Mouse (Mus musculus): Measurements from ENCODE around the gene Ccr9. TPM values are rescaled to one million over a fixed set of nuclear protein-coding genes. Genes with fewer than 3 reads are reported as not detected.

Gene Ccr9
- total and polyA plus RNA-seq, 3 experiments: 0.07 to 0.21 TPM; not detected in 1

DNA sequence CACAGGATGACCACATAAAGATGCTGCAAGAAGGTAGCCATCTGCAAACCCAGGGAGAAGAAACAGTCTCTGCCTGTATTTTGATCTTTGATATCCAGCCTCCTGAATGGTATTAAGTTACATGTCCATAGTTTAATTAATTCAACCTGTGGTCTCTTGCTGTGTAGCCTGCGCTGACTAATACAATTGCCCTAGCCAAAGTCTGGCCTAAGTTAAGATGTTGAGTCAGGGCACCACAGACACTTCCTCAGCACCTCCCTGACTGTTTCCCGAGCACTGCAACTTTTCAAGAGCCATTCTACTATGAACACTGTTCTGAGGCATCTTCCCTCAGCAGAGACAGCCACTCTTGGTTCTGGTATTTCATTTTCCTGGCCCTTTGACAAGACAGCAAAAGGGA lies 140.4 kb downstream of the Ccr9 start:
- Histone ChIP-seq H3K27me3 (ENCODE audit: control insufficient read depth, insufficient read depth, low read length) (no peaks in the 10 kb centered on the region), H3K36me3 (ENCODE audit: control insufficient read depth, insufficient read depth, low read length) (peaks cover 47% of the 10 kb centered on the region), H3K4me3 (no peak overlapping the region), H3K4me1 (ENCODE audit: control insufficient read depth, insufficient read depth, low read length) (peaks cover 7% of the 10 kb centered on the region), H3K27ac (no peak overlapping the region), H3K79me2 (replicated peaks; ENCODE audit: control insufficient read depth, insufficient read depth, low read length) (no peaks in the 10 kb centered on the region), H3K9ac (ENCODE audit: low read depth, low read length) (no peak overlapping the region)
- TF ChIP-seq CTCF (IDR thresholded peaks at IDR 0.05) (no peak), EP300 (IDR thresholded peaks at IDR 0.05; ENCODE audit: insufficient read depth, low read depth, low read length) (no peak), POLR2A (IDR thresholded peaks at IDR 0.05; ENCODE audit: insufficient read depth, low read depth, low read length) (no peak)
- intact Hi-C loops (cut with DNase I): no loop called here
- no peak for DNase-seq
- WGBS: 81% methylated on average over 2 of the region's 2 CpGs

DNA sequence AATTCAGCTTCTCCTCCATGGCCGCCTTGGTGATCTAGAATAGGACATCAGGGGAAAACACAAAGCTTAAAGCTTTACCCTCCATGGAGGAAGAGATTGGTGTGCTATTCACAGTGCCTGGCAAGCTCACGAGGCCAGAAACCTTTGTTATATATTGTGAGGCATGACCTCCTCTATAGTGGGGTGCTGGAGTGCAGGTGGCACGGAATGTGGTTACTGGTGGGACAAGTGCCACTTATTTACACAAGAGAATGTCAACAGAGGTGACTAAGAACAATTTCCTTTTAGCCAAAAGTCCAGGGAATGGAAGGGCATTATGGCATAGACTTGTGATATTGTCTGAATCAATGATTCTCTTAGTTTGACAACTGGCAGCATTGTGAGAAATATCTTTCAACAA lies 148.4 kb downstream of the Ccr9 start:
- no peak for DNase-seq
- WGBS: 91% methylated on average over 3 of the region's 3 CpGs
- H3K79me2 ChIP-seq (replicated peaks; ENCODE audit: control insufficient read depth, insufficient read depth, low read length): no peaks in the 10 kb centered on the region
- H3K9ac ChIP-seq (ENCODE audit: low read depth, low read length): no peak overlapping the region
- H3K4me3 ChIP-seq: no peak overlapping the region
- H3K27ac ChIP-seq: no peak overlapping the region
- intact Hi-C loops (cut with DNase I): no loop called here
- peaks cover 3% of the 10 kb centered on the region for H3K36me3 ChIP-seq (ENCODE audit: control insufficient read depth, insufficient read depth, low read length)
- no peaks in the 10 kb centered on the region for H3K4me1 ChIP-seq (ENCODE audit: control insufficient read depth, insufficient read depth, low read length)
- TF ChIP-seq EP300 (IDR thresholded peaks at IDR 0.05; ENCODE audit: insufficient read depth, low read depth, low read length) (no peak), POLR2A (IDR thresholded peaks at IDR 0.05; ENCODE audit: insufficient read depth, low read depth, low read length) (no peak), CTCF (IDR thresholded peaks at IDR 0.05) (no peak)
- no peaks in the 10 kb centered on the region for H3K27me3 ChIP-seq (ENCODE audit: control insufficient read depth, insufficient read depth, low read length)

DNA sequence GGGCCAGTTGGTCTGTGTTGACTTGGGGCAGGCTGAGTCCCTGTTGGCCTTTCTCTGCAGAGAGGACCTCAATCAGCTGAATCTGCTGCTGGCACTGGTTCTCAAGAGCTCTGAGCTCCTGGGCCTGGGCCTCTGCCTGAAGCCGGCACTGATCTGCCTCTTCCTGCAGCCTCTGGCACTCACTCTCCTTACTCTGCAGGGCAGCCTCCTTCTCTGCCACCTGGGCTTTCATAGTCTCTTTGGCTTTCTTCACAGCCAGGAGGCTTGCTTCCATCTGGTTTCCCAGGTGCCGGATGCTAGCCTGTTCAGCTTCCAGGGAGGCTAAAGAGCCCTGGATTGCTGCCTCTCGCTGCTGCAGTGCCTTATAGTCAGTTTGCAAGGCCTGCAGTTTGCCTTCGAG lies 150.7 kb downstream of the Ccr9 start:
- TF ChIP-seq EP300 (IDR thresholded peaks at IDR 0.05; ENCODE audit: insufficient read depth, low read depth, low read length) (no peak), POLR2A (IDR thresholded peaks at IDR 0.05; ENCODE audit: insufficient read depth, low read depth, low read length) (no peak), CTCF (IDR thresholded peaks at IDR 0.05) (no peak)
- H3K79me2 ChIP-seq (replicated peaks; ENCODE audit: control insufficient read depth, insufficient read depth, low read length): no peaks in the 10 kb centered on the region
- H3K9ac ChIP-seq (ENCODE audit: low read depth, low read length): no peak overlapping the region
- no peak overlapping the region for H3K27ac ChIP-seq
- peaks cover 4% of the 10 kb centered on the region; the same call in 1 of the 2 replicates for H3K36me3 ChIP-seq (ENCODE audit: control insufficient read depth, insufficient read depth, low read length)
- no peak overlapping the region for H3K4me3 ChIP-seq
- WGBS: 91% methylated on average over 4 of the region's 4 CpGs
- no peaks in the 10 kb centered on the region for H3K4me1 ChIP-seq (ENCODE audit: control insufficient read depth, insufficient read depth, low read length)
- DNase-seq: no peak
- no peaks in the 10 kb centered on the region for H3K27me3 ChIP-seq (ENCODE audit: control insufficient read depth, insufficient read depth, low read length)
- intact Hi-C loops (cut with DNase I): no loop called here

Other genes with a start within 250 kb of the Ccr9 start
- gene Limd1, start 199.7 kb upstream of the Ccr9 start, total RNA-seq (2021): 10 to 100 TPM; 33.7 to 48.9 TPM
- gene Limd1, start 199.7 kb upstream of the Ccr9 start, polyA plus RNA-seq (2012; rRNA removed): 34.6 and 50.0 TPM in 2 replicates
- gene Sacm1l, start 148.7 kb upstream of the Ccr9 start, total RNA-seq (2021): 10 to 100 TPM; 35.4 to 36.8 TPM
- gene Sacm1l, start 148.7 kb upstream of the Ccr9 start, polyA plus RNA-seq (2012; rRNA removed): 8.3 and 18.9 TPM in 2 replicates
- gene Slc6a20b, start 45.9 kb upstream of the Ccr9 start, total RNA-seq (2021): not detected
- gene Slc6a20b, start 45.9 kb upstream of the Ccr9 start, polyA plus RNA-seq (2012; rRNA removed): 0.02 TPM in 1 of 2 replicates, not detected in the other
- not detected for gene Slc6a20a, start 446 bp downstream of the Ccr9 start, total RNA-seq (2021)
- 0.31 TPM in 1 of 2 replicates, not detected in the other for gene Slc6a20a, start 446 bp downstream of the Ccr9 start, polyA plus RNA-seq (2012; rRNA removed)
- gene Lztfl1, start 39.3 kb downstream of the Ccr9 start, total RNA-seq (2021): 10 to 100 TPM; 38.7 to 39.9 TPM
- 5.6 and 12.5 TPM in 2 replicates for gene Lztfl1, start 39.3 kb downstream of the Ccr9 start, polyA plus RNA-seq (2012; rRNA removed)
- under 1 TPM in 1 of 2 experiments, not detected in 1; 0.16 TPM for gene Cxcr6, start 128.0 kb downstream of the Ccr9 start, total RNA-seq (2021)
- gene Cxcr6, start 128.0 kb downstream of the Ccr9 start, polyA plus RNA-seq (2012; rRNA removed): 0.15 and 0.37 TPM in 2 replicates
- 100 to 1,000 TPM; 251 to 262 TPM for gene Fyco1, start 173.5 kb downstream of the Ccr9 start, total RNA-seq (2021)
- gene Fyco1, start 173.5 kb downstream of the Ccr9 start, polyA plus RNA-seq (2012; rRNA removed): 55.5 and 101 TPM in 2 replicates
- gene Xcr1, start 183.6 kb downstream of the Ccr9 start, total RNA-seq (2021): not detected
- 0.14 and 0.32 TPM in 2 replicates for gene Xcr1, start 183.6 kb downstream of the Ccr9 start, polyA plus RNA-seq (2012; rRNA removed)